Mouse (Mus musculus) ES-E14 (cell line): Measurements from ENCODE around the gene Taf15.

Experiments
- CHD2 ChIP-seq: IDR thresholded peaks from 2 replicates; pipeline ENCODE4 v1.6.1; 2014; ENCODE audit warnings: mild to moderate bottlenecking, low read depth, low read length, inconsistent platforms
- HCFC1 ChIP-seq: IDR thresholded peaks from 2 replicates; pipeline ENCODE4 v1.6.1; 2012; ENCODE audit warnings: low read length, inconsistent platforms, borderline replicate concordance; ENCODE audit not compliant: insufficient read depth
- MAFK ChIP-seq: IDR thresholded peaks from 2 replicates; pipeline ENCODE4 v1.6.1; 2014; ENCODE audit warnings: mild to moderate bottlenecking, low read depth, low read length, inconsistent platforms; ENCODE audit not compliant: insufficient read depth
- ZC3H11A ChIP-seq: IDR thresholded peaks from 2 replicates; pipeline ENCODE4 v1.6.1; 2012; ENCODE audit warnings: low read depth, mild to moderate bottlenecking, inconsistent platforms, low read length, borderline replicate concordance
- ZNF384 ChIP-seq: IDR thresholded peaks from 2 replicates; pipeline ENCODE4 v1.6.1; 2012; ENCODE audit warnings: low read depth, low read length, inconsistent platforms

- TF ChIP-seq ZNF384 (no peak), ZC3H11A (no peak), HCFC1 (no peak), CHD2 (no peak), MAFK (no peak)
These were observed 17.3 kb upstream of the Taf15 start for GRCm38 (mm10) chr11:83455608-83456007.
